Mouse (Mus musculus): ENCODE results near the gene Cpxm2.

Gene Cpxm2

DNA sequence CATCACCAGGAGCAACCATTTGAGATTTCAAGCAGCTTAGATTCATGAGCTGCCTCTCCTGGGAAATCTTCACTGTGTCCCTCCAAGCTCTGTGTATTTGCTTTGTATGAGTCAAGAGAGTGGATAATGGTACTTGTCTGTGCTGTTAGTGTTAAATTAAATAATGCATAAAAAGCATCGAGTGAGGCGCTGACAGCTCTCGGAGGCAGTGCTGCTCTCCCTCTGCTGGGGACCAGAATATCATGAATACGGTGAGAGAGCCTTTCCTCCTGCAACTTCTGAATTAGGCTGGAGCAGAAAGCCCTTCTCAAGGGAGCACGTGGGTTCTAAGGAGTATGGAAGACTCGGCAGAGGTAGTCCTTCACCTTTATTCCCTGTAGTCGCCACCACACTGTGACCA is 29.6 kb downstream of the Cpxm2 start:
- DNase-seq: no peak

DNA sequence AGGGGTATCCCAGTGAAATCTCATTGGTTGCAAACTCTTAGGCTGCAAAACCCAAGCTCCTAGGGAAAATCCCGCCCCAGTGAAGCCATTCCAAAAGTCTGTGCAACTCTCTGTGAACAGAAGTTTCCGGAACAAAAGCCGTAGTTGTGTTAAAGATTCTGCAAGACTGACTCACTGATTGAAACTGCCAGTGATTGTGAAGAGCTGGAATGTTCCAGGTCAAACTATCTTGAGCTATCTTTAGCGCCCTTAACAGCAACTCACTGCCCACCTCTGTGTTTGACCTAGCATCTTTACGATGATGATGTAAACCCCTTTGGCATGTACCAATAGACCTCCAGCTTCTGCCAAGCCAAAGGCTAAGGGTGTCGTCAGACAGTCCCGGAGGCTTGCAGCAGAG is 31.3 kb downstream of the Cpxm2 start:
- DNase-seq: no peak

DNA sequence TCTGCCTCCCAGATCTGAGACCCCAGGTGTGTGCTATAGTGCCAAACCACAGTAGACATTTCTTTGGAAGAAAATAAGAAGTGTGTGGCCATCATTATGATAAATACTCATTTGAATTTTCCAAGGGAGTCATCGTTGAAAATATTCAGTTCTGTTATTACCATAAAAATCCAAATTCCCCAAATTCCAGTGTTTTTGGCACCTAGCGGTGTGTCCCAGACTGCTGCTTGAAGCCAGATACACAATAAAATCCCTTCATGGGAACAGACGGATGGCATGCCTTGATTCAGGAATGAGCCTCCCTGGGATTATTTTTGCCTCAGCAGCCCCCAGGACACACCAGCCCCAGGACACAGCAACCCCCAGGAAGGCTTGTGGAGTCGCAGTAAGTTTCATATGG is 34.7 kb downstream of the Cpxm2 start:
- DNase-seq: no peak

DNA sequence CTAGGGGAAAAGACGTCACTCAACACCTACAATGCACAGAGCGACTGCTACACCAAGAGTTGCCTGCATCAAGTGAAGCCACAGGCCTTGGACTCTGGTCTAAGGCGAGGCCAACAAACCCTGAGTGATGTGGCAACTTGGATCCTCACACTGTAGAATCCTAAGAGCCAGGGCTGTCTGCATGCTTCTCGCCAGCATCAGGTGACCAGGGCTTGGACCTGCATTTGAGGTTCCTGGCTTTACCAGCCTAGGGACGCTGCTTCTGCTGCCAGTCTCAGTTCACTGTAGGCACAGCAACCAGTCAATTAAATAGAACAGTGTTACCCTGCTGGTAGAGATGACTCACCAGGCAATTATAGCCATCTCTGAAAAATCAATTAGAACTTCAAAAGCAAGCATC is 42.8 kb downstream of the Cpxm2 start:
- DNase-seq: no peak

DNA sequence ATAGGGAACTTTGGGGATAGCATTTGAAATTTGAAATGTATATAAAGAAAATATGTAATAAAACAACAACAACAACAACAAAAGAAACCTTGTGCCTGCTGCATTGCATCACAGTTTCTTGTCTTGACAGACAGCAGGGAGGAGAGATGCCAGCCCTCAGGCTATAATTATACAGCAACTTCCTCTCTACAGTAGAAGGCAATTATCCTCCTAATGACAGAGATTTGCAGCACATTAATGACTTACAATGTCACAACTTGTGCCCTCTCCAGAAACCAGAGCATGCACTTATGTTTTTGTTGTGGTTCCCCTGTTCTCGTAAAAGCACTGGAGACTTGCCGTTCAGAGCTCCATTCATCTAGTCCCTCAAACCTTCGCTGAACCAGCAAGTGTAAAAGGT is 44.2 kb downstream of the Cpxm2 start:
- no peak for DNase-seq

DNA sequence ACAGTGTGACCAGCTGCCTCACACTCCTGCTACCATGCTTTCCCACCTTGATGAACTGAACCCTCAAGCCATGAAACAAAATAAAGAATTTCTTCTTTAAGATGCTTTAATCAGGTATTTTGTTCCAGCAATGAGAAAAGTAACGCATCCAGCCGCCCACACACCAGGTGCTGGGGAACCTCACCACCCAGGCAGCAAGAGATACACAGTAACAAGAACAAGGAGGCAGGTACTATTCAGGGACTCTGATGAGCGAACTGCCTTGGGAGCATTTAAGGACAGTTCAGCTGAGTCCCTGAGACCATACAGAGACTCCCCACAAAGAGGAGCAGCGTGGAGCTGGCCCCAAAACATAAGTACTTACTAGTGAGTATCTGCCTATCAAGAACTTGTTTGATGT is 47.6 kb downstream of the Cpxm2 start:
- DNase-seq: no peak

DNA sequence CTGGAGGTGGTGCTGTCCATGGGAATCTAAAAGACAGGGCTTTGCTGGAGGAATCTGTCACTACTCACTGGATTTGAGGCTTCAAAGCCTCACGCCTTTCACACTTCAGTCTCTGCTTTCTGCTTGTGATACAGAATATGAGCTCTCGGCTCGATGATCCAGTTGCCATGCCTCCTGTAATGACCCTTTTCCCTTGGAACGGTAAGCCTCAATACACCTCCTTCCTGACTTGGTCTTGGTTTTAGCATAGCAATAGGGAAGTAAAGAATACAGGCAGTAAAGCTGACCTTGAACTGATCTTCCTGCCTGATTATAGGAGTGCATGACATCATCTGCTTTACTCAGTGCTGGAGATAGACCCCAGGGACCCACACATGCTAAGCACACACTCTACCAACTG is 49.2 kb downstream of the Cpxm2 start:
- DNase-seq: no peak

DNA sequence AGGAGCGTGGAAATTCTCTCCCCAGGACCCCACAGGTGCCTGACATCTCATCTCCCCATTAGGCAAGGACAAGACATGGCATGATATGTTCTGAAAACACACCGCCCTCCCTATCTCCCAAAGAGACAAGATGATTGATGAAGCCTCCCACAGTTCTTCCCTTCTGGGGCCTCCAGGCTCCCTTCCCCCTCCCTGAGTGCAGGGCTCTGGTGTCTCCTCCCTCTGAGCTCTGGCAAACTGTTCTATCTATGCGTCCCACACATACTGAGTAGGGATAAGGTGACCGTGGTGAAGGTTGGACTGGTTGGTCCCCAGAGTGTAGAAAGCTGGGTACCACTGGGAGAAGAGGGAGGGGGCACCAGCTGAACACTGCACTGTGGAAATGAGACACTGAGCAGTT is 56.1 kb downstream of the Cpxm2 start:
- DNase-seq: no peak

DNA sequence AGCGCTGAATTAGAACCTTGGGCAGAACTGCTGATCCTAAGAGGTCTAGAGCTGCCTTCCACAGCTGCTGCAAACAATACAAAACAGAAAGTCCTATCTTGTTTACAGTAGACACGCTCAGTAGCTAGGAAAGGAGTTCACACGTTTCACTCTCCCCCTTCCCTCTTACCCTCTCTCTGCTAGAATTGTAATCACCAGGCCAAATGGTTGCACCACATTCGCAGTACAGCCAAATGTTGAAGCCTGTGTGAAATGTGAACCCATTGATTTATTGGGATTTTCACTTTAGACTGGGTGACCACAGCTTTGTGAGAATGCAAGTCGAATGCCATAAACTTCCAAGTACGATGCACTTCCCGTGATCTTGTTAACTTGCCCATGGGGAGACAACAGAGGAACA is 59.9 kb downstream of the Cpxm2 start:
- no peak for DNase-seq

DNA sequence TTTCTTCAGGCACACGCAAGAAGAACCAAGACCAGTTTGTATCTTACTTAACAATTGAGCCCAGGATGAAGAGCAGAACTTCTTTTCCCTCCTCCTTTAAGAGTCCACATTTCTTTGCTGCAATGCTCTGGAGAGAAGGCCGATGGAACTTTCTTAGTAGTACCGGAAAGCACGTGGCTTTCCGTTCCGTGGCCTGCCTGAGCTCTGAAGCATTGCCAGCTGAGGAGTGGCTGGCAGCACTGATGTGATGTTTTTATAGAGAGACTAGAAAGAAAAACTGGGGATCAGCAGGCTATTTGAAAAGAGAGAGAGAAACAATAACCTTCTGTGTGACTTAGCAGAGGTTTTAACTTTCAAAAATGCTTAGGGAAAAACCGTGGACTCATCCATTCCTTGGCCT is 63.0 kb downstream of the Cpxm2 start:
- no peak for DNase-seq

DNA sequence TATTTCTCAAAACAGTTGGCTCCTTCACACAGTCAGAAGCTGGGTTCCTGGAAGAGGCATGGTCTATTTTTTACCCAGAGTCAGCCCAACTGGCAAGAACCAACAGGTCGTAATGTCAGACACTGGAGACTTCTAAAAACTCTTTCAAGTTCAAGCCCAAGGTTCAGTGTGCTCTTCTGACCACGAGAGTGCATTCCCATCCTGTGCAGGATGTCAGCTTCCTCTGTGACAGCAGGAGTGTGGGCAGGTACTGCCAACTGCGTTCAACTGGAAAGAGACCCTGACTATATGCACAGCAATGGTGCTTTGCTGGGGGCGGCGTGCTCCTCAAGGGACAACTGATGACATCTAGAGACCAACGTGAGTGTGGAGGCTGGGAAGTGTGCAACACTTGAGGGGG is 65.9 kb downstream of the Cpxm2 start:
- DNase-seq: no peak

DNA sequence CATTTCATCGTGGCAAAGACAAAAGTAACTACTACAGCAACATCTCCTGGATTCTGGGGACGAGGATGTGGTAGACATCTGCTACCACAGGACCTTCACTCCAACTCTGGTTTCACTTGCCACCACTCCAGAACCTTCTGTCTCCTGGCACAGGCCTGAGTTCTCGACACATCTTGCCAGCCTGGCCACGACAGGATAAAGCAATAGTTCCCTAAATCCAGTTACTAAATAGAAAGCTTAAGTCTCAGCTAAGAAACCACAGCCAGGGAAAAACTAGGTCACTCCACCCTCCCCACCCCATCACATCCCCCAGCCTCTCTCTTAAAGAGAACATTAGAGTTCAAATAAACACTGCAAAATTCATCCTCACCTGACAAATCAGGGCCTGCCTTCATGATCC is 66.4 kb downstream of the Cpxm2 start:
- no peak for DNase-seq

DNA sequence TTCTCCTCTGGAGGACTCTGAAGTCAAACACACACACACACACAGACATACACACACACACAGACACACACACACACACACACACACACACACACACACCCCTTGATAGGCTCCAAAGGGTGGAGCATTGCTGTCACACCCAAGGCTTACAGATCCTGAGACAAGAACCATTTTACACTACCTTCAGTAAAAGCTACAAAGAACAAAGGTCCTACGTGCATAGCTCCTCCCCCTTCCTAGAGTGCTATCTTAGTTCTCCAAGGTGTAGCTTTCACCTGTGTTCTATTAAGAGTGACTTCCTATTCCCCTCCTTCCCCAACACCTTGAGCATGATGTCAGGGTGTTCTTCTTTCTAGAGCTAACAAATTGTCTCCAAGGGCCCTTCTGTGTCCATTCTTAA is 78.7 kb downstream of the Cpxm2 start:
- DNase-seq: no peak

DNA sequence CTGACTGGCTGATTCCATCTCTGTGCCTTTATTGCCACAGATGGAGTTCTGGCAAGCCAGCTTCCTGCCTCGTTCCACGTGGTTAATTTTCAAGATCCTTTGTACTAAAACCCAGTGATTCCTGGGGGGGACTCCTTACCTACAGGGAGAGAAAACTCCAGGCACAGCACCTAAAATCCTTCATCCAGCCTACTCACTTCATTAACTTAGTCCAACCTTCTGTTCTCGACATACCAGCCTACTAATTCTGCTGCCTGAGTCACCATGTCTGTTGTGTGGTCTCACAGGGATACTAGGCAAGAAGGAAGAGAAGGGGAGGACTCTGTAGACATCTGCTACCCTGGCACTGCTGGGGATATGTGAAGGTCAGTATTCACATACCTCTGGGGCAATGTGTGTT is 80.0 kb downstream of the Cpxm2 start:
- DNase-seq: no peak

DNA sequence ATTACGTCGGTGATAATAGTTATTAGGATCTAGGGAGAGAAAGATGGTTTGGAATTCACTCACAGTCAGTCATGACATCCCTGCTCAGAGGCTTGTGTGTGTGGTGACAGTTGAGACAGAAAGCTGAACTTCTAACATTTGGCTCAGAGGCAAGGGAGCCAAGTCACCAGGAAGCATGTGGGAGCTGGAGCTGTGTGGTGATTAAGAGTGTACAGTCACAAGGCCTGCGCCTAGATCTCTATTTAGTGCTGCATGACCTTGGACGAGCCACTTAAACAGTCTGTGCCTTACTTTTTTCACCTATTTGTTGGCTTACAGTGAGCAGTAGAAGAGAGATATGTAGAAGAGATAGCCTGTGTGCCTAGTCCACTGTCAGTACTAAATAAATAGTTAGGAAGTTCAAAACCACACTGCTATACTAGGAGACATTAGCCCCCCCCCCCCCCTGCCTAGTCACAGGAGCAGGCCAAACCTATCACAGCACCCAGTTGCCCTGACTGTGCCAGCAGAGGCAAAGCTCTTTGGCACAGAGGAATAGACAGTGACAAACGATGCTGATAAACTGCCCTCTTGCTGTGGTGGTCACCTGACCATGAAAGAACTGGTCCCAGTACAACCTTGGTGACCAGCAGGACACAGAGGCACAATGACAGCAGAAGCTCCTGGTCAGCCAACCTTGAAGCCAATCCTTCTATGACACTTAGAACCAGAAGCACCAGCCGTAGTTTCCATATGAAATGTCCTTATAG is 83.5 kb downstream of the Cpxm2 start:
- no peak for DNase-seq

DNA sequence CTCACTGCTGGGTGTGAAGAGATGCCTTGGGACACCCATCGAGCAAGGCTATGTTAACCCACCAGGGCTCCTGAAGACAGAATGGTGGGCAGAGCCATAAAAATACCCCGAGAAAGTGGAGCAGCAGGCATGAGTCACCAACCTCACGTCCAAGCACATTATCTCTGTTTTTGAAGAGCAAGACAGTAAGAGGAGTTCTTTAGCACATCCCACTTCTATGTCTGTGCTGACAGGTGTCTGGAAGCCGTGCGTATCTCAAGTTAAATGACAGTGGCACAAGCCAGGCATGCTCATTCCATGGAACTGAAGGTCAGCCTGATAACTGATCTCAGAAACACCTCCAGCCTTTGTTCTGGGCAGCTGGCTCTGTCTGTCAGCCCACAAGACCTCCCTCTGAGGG is 86.6 kb downstream of the Cpxm2 start:
- no peak for DNase-seq

DNA sequence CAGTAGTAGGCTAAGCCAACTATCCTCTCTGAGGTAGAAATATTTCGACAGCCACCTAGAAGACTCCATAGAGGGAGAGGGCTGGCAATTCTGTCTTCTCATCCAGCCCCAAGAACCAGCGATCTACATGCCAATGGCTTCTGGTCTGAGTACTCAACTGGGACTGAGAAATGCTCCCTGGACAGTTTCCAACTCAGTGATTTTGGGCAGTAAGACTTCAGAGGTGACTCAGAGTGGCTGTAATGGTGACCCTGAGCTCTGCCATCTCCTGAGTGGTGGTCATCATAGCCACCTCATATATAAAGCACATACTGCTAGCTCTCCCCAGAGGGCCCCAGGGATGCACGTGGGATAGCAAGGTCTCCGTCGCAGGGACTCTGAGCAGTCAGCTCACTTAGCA is 87.0 kb downstream of the Cpxm2 start:
- DNase-seq: no peak

DNA sequence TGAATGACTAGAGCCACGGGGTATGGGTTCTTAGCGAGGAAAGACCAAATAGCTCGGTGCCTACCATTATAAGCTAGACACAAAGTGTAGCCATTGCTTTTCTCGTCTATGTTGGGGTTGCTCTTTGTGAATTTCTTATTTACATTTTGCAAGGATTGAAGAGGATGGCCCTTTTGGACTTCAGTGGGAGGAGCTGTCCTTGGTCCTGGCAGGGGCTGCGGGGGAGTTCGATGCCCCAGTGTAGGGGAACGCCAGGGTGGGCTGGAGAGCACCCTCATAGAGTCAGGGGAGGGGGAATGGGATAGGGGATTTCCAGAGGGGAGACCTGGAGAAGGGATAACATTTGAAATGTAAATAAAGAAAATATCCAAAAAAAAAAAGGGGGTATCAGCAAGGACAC is 94.4 kb downstream of the Cpxm2 start:
- no peak for DNase-seq

DNA sequence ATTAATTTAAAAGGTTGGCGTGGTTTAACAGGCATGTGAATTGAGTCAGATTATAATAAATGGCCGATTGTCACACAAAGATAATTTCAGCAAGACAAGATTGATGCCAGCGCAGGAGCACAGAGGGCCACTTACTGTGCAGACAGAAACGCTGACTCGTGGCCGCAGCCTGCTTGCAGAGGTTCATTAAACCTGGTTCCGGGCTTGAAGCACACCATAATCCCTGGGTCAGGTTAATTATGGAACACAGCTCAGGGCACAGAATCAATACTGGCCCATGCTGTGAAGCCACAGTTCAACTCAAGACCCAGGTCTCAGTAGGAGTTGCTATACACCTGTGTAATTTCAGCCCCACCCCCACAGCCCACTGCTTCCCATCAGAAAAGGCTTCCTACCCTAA is 98.0 kb downstream of the Cpxm2 start:
- DNase-seq: no peak

DNA sequence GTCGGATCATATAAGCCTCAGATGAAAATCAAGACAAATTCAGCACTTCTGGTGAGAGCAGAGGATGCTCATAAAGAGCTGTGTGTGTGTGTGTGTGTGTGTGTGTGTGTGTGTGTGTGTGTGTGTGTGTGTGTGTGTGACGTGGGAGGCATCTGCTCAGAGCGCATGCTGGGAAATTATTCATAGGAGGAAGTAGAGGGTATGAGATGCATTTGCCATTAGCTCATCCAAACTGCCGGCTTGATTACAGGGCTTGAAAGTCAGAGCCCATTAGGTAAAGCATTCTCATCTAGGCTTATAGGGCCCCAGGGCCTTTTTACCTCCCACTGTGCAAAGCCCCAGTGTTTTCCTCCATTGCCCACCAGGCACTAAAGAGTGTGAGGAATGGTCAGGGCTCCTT is 107.9 kb downstream of the Cpxm2 start:
- no peak for DNase-seq

DNA sequence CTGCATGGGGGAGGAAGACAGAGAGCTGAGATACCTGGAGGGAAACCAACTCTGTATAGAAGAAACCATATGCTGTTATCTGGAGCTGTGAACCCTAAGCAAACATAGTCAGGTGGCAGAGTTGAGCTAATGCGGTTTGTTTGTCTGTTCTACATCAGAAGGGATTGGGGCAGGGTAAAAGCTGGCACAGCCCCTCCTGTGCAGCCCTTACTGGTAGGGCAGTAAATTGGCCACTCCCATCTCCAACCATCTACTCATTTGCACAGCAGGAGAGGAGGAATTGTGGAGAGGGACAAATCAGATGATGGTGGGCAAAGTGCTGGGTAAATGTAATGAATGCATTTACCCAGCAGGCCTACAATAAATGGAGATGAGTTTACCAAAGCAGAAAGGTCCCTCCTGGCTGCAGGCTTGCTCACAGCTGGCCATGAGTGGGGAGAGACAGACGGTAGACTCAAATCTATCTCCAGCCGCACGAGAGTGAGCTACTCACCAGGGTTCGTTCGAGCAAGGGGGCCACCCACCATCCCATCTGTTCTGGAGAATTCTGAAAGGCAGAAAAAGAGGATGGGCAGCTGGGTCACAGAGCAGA is 122.5 kb downstream of the Cpxm2 start:
- DNase-seq: no peak

DNA sequence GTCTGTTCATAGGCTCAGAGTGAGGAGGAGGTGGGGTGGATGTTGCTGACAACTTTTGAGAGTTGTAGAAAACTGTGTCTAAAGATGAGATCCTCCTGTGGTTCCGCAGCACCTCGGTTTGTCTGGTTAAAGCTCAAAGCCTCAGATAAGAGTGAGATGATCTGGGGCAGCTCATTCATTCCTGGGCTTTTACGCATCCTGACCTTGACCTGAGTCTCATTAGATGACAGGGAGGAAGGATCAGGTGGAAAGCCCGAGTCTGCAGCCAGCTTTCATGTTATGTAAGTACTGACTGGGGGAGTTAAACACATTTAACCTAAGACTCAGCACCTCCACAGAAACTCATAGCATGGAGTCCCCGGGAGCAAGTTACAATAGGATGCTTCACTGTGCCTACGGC is 127.9 kb downstream of the Cpxm2 start:
- no peak for DNase-seq

DNA sequence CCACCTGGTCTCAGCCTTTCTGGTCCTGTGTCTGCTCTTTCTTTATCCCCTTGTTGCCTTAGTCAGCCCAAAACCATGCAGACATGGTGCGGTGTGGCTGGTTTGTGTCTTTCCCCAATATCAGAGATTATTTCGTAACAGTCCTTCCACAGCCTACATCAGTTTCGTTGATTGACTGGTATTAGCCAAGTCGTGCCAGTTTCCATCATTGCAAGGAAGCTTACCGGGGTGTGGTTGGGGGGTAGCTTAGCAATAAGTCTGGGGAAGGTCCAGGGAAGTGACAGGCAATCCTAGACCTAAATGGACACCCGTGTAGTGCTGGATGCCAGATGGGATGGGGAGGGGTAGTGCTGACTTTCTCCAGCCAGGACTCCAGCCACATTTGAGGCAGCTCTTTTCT is 128.9 kb downstream of the Cpxm2 start:
- no peak for DNase-seq

DNA sequence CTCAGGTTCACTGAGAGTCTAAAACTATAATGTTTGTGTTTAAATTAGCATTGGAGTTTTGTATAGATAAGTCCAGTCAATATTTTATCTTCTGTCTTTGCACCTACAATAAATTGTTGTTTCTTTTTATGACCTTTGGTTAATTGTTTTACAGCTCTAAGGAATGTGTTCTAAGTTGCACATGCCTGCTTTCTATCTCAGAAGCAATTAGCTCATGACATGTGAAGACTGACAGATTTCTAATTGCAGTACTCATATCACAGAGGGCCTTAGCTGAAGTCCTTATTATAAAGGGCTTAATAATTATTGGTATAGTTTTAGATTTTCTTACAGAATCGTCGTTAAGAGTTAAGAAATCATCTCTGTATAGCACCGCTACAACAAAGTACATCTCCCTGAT is 138.6 kb downstream of the Cpxm2 start:
- DNase-seq: no peak

DNA sequence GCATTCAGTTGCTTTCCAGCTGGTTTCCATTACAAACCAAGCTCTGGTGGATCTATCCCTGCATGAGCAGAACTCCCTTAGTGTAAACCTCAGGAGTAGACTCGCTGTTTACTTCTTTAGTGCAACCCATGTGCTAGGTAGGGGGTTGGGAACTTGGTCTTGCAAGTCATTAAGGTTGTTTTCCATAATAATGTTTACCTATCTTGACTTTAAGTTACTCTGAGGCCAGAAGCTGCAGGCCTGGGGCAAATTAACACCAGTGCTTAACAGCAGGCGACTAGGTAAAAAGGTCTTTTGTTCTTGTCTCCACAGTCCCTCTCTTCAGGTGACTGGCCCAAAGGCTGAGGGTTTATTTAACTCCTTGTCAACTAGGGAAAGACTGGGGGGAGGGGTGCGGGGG is 139.3 kb downstream of the Cpxm2 start:
- DNase-seq: no peak
